Mouse (Mus musculus): ENCODE data around the gene Hnrnpul1. TPM values are rescaled to one million over a fixed set of nuclear protein-coding genes. Genes with fewer than 3 reads are reported as not detected.

Gene Hnrnpul1
- polyA plus RNA-seq, 2 experiments: 26.5 to 36.5 TPM

- no peaks in the 10 kb centered on the region for H3K36me3 ChIP-seq (replicated peaks; ENCODE audit: control insufficient read depth, insufficient read depth, low read depth)
- H3K4me3 ChIP-seq (ENCODE audit: insufficient read depth in 1 of 2, low read depth in 2 of 2, low read length in 2 of 2): peak overlapping the region; percentile 82 to 89
- TF ChIP-seq CTCF (IDR thresholded peaks at IDR 0.05; ENCODE audit: low read depth) (peak; percentile 52), EP300 (IDR thresholded peaks at IDR 0.05; ENCODE audit: low read depth) (no peak)
- peaks cover 36 to 47% of the 10 kb centered on the region in 2 experiments for H3K4me1 ChIP-seq (replicated peaks; ENCODE audit: control insufficient read depth in 2 of 2, insufficient read depth in 2 of 2, low read length in 1 of 2)
- H3K27ac ChIP-seq: peak overlapping the region; percentile 89
- peak overlapping the region; percentile 87 for H3K4me2 ChIP-seq (ENCODE audit: low read depth)
- peak overlapping the region; percentile 58 for H3K9ac ChIP-seq (replicated peaks)
- ATAC-seq (ENCODE audit: insufficient read depth) (no peak), DNase-seq (ENCODE audit: low read depth in 3 of 3, low spot score in 3 of 3) (no peak)
- 3% methylated on average over 6 of the region's 6 CpGs for WGBS (ENCODE audit: insufficient replicate concordance)
- H3K27me3 ChIP-seq (ENCODE audit: control insufficient read depth, insufficient read depth, low read length): peaks cover 6% of the 10 kb centered on the region
- H3K9me3 ChIP-seq (ENCODE audit: control insufficient read depth, low read length): no peaks in the 10 kb centered on the region
These were observed 74.6 kb downstream of the Hnrnpul1 start for GRCm38 (mm10) chr7:25679971-25680370.

GRCm38 (mm10) chr7:25677013-25677412 is 77.5 kb downstream of the Hnrnpul1 start:
- H3K4me2 ChIP-seq (ENCODE audit: low read depth): no peak overlapping the region
- peaks cover 15 to 20% of the 10 kb centered on the region in 2 experiments for H3K4me1 ChIP-seq (replicated peaks; ENCODE audit: control insufficient read depth in 2 of 2, insufficient read depth in 2 of 2, low read length in 1 of 2)
- H3K27me3 ChIP-seq (ENCODE audit: control insufficient read depth, insufficient read depth, low read length): peaks cover 21% of the 10 kb centered on the region
- TF ChIP-seq EP300 (IDR thresholded peaks at IDR 0.05; ENCODE audit: low read depth): no peak
- TF ChIP-seq CTCF (IDR thresholded peaks at IDR 0.05; ENCODE audit: low read depth): no peak
- H3K36me3 ChIP-seq (replicated peaks; ENCODE audit: control insufficient read depth, insufficient read depth, low read depth): no peaks in the 10 kb centered on the region
- H3K9me3 ChIP-seq (ENCODE audit: control insufficient read depth, low read length): no peaks in the 10 kb centered on the region
- DNase-seq (ENCODE audit: low read depth in 3 of 3, low spot score in 3 of 3) (no peak), ATAC-seq (ENCODE audit: insufficient read depth) (no peak)
- whole genome bisulfite sequencing (ENCODE audit: insufficient replicate concordance): 82% methylated on average over 7 of the region's 7 CpGs
- H3K4me3 ChIP-seq (ENCODE audit: insufficient read depth in 1 of 2, low read depth in 2 of 2, low read length in 2 of 2): no peak overlapping the region
- H3K9ac ChIP-seq (replicated peaks): no peak overlapping the region
- H3K27ac ChIP-seq: no peak overlapping the region

GRCm38 (mm10) chr7:25676085-25676781 is 78.3 kb downstream of the Hnrnpul1 start:
- WGBS (ENCODE audit: insufficient replicate concordance): 70% methylated on average over 15 of the region's 15 CpGs
- no peak overlapping the region for H3K27ac ChIP-seq
- no peak overlapping the region for H3K4me3 ChIP-seq (ENCODE audit: insufficient read depth in 1 of 2, low read depth in 2 of 2, low read length in 2 of 2)
- peaks cover 21% of the 10 kb centered on the region for H3K27me3 ChIP-seq (ENCODE audit: control insufficient read depth, insufficient read depth, low read length)
- no peaks in the 10 kb centered on the region for H3K9me3 ChIP-seq (ENCODE audit: control insufficient read depth, low read length)
- DNase-seq (ENCODE audit: low read depth in 3 of 3, low spot score in 3 of 3) (no peak), ATAC-seq (ENCODE audit: insufficient read depth) (no peak)
- TF ChIP-seq EP300 (IDR thresholded peaks at IDR 0.05; ENCODE audit: low read depth) (no peak), CTCF (IDR thresholded peaks at IDR 0.05; ENCODE audit: low read depth) (no peak)
- H3K36me3 ChIP-seq (replicated peaks; ENCODE audit: control insufficient read depth, insufficient read depth, low read depth): no peaks in the 10 kb centered on the region
- peaks cover 8 to 14% of the 10 kb centered on the region in 2 experiments for H3K4me1 ChIP-seq (replicated peaks; ENCODE audit: control insufficient read depth in 2 of 2, insufficient read depth in 2 of 2, low read length in 1 of 2)
- no peak overlapping the region for H3K4me2 ChIP-seq (ENCODE audit: low read depth)
- H3K9ac ChIP-seq (replicated peaks): no peak overlapping the region

- Histone ChIP-seq H3K4me1 (replicated peaks; ENCODE audit: control insufficient read depth in 2 of 2, insufficient read depth in 2 of 2, low read length in 1 of 2) (peaks cover 6 to 11% of the 10 kb centered on the region in 2 experiments), H3K4me2 (ENCODE audit: low read depth) (no peak overlapping the region; the same call in 1 of the 2 replicates), H3K9me3 (ENCODE audit: control insufficient read depth, low read length) (no peaks in the 10 kb centered on the region), H3K27me3 (ENCODE audit: control insufficient read depth, insufficient read depth, low read length) (peaks cover 21% of the 10 kb centered on the region), H3K9ac (replicated peaks) (no peak overlapping the region), H3K36me3 (replicated peaks; ENCODE audit: control insufficient read depth, insufficient read depth, low read depth) (no peaks in the 10 kb centered on the region), H3K4me3 (ENCODE audit: insufficient read depth in 1 of 2, low read depth in 2 of 2, low read length in 2 of 2) (no peak overlapping the region), H3K27ac (no peak overlapping the region)
- TF ChIP-seq CTCF (IDR thresholded peaks at IDR 0.05; ENCODE audit: low read depth) (no peak), EP300 (IDR thresholded peaks at IDR 0.05; ENCODE audit: low read depth) (no peak)
- 60% methylated on average over 6 of the region's 6 CpGs for WGBS (ENCODE audit: insufficient replicate concordance)
- no peak for ATAC-seq (ENCODE audit: insufficient read depth)
- DNase-seq (ENCODE audit: low read depth in 3 of 3, low spot score in 3 of 3): no peak
These were observed 79.2 kb downstream of the Hnrnpul1 start for GRCm38 (mm10) chr7:25675405-25675804.

GRCm38 (mm10) chr7:25674719-25675300 is 79.7 kb downstream of the Hnrnpul1 start, which contains the start of gene Tmem91:
Gene Tmem91, minus strand, starts transcription at chr7:25675166.
- H3K27ac ChIP-seq: no peak within 1 kb of the TSS
- WGBS (ENCODE audit: insufficient replicate concordance): 2% methylated on average over 29 of the region's 29 CpGs
- peaks cover under 1 to 7% of the 10 kb centered on the region in 2 experiments for H3K4me1 ChIP-seq (replicated peaks; ENCODE audit: control insufficient read depth in 2 of 2, insufficient read depth in 2 of 2, low read length in 1 of 2)
- peak within 1 kb of the TSS in 1 of 2 experiments; percentile 37; a peak in 2 of 4 replicates for H3K4me3 ChIP-seq (ENCODE audit: insufficient read depth in 1 of 2, low read depth in 2 of 2, low read length in 2 of 2)
- peaks cover 21% of the 10 kb centered on the region for H3K27me3 ChIP-seq (ENCODE audit: control insufficient read depth, insufficient read depth, low read length)
- ATAC-seq (ENCODE audit: insufficient read depth) (no peak), DNase-seq (ENCODE audit: low read depth in 3 of 3, low spot score in 3 of 3) (no peak)
- no peaks in the 10 kb centered on the region for H3K36me3 ChIP-seq (replicated peaks; ENCODE audit: control insufficient read depth, insufficient read depth, low read depth)
- H3K9me3 ChIP-seq (ENCODE audit: control insufficient read depth, low read length): no peaks in the 10 kb centered on the region
- TF ChIP-seq EP300 (IDR thresholded peaks at IDR 0.05; ENCODE audit: low read depth) (no peak), CTCF (IDR thresholded peaks at IDR 0.05; ENCODE audit: low read depth) (no peak)
- H3K4me2 ChIP-seq (ENCODE audit: low read depth): peak within 1 kb of the TSS; percentile 66
- H3K9ac ChIP-seq (replicated peaks): no peak within 1 kb of the TSS

Data from liver, embryonic 14.5 days (tissue).